Mouse (Mus musculus): ENCODE results near the gene Nlrp6.
A peak's percentile ranks its signal among the peaks of the same experiment; 100 is the strongest.
"Not testable (repeated sequence)": the region's sequence is repeated elsewhere in the genome, so short reads cannot be mapped to it uniquely, and the experiment has no call there.

Gene Nlrp6

GRCm38 (mm10) chr7:140920418-140921029 lies at the start of gene Nlrp6:
Nlrp6 (plus strand) TSS chr7:140920902.
- no peak for DNase-seq

- no peak for DNase-seq
Measured at GRCm38 (mm10) chr7:140874224-140874623, 46.5 kb upstream of the Nlrp6 start.

- DNase-seq, result no peak
Measured at GRCm38 (mm10) chr7:140877364-140877763, 43.3 kb upstream of the Nlrp6 start.

- no peak for DNase-seq
Measured at GRCm38 (mm10) chr7:140879355-140879754, 41.3 kb upstream of the Nlrp6 start.

- no peak for DNase-seq
Measured at GRCm38 (mm10) chr7:140880419-140880818, 40.3 kb upstream of the Nlrp6 start.

- DNase-seq, result no peak
Measured at GRCm38 (mm10) chr7:140880865-140881515, 39.7 kb upstream of the Nlrp6 start.

- DNase-seq, result peak; percentile 85 to 89
Measured at GRCm38 (mm10) chr7:140881696-140882468, 38.8 kb upstream of the Nlrp6 start, which contains the start of the genes Psmd13 and Sirt3. Psmd13 (plus strand) TSS chr7:140881968. Sirt3 (minus strand) TSS chr7:140882309.

GRCm38 (mm10) chr7:140882469-140882803 lies 38.3 kb upstream of the Nlrp6 start:
- DNase-seq, result no peak

GRCm38 (mm10) chr7:140890636-140891035 lies 30.1 kb upstream of the Nlrp6 start:
- not testable (repeated sequence) for DNase-seq

- DNase-seq, result no peak
Measured at GRCm38 (mm10) chr7:140894031-140894430, 26.7 kb upstream of the Nlrp6 start.

GRCm38 (mm10) chr7:140894611-140895010 lies 26.1 kb upstream of the Nlrp6 start:
- no peak for DNase-seq

- no peak for DNase-seq
Measured at GRCm38 (mm10) chr7:140897863-140898262, 22.8 kb upstream of the Nlrp6 start.

GRCm38 (mm10) chr7:140899121-140899520 lies 21.6 kb upstream of the Nlrp6 start:
- DNase-seq, result no peak

GRCm38 (mm10) chr7:140900220-140900619 lies 20.5 kb upstream of the Nlrp6 start, which contains the start of gene Cox8b:
Cox8b (minus strand) TSS chr7:140900446.
- DNase-seq, result no peak

GRCm38 (mm10) chr7:140902036-140902875 lies 18.4 kb upstream of the Nlrp6 start:
- DNase-seq, result no peak

- DNase-seq, result peak; percentile 44 to 46
Measured at GRCm38 (mm10) chr7:140903212-140903611, 17.5 kb upstream of the Nlrp6 start.

GRCm38 (mm10) chr7:140905642-140906081 lies 15.0 kb upstream of the Nlrp6 start:
- DNase-seq, result no peak

GRCm38 (mm10) chr7:140907131-140907530 lies 13.6 kb upstream of the Nlrp6 start:
- no peak for DNase-seq

GRCm38 (mm10) chr7:140907697-140908096 lies 13.0 kb upstream of the Nlrp6 start:
- DNase-seq, result no peak

- DNase-seq, result no peak
Measured at GRCm38 (mm10) chr7:140908181-140908580, 12.5 kb upstream of the Nlrp6 start.

- DNase-seq, result peak; percentile 51 to 63
Measured at GRCm38 (mm10) chr7:140908634-140909107, 12.0 kb upstream of the Nlrp6 start.

GRCm38 (mm10) chr7:140912293-140912692 lies 8.4 kb upstream of the Nlrp6 start:
- DNase-seq, result no peak

All from thymus, adult 18-20 months (tissue).